Mouse (Mus musculus): Measurements from ENCODE around the gene Antxr1. TPM values are rescaled to one million over a fixed set of nuclear protein-coding genes. Genes with fewer than 3 reads are reported as not detected.

The Antxr1 gene
- polyA plus RNA-seq, 1 experiment from 2014 or later: 2.7 TPM

DNA sequence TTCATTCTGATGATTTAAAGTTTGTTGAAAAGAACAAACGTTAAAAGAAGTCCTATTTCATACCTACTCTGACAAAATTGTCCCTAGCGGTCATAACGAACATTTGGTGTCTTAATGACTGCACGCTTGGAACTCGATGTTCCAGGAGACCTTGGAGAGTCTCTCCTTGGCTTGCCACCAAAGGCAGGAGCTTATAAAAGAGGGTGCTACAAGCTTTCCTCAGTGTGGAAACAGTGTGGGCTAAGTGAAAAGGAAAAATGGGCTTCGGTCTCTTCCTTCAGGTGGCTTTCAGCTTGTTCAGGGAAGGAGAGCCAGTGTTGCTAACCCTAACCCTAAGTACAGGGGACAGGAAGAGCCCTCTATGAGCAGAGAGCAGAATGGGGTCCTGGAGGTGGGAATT is 164.7 kb downstream of the Antxr1 start:
- ATAC-seq: no peak
- no peaks in the 10 kb centered on the region for H3K36me3 ChIP-seq (ENCODE audit: control insufficient read depth, insufficient read depth, low read length)
- H3K27ac ChIP-seq (ENCODE audit: low read length): no peak overlapping the region
- H3K4me3 ChIP-seq (ENCODE audit: low read depth, low read length): no peak overlapping the region
- no peaks in the 10 kb centered on the region for H3K9me3 ChIP-seq (replicated peaks; ENCODE audit: control insufficient read depth, low read length, poor library complexity, severe bottlenecking)
- H3K4me1 ChIP-seq (ENCODE audit: control insufficient read depth, insufficient read depth, low read length): peaks cover 10% of the 10 kb centered on the region
- H3K9ac ChIP-seq (ENCODE audit: low read depth, low read length): no peak overlapping the region
- H3K4me2 ChIP-seq (ENCODE audit: low read length): no peak overlapping the region
- H3K27me3 ChIP-seq (ENCODE audit: control insufficient read depth, insufficient read depth, low read depth, low read length): no peaks in the 10 kb centered on the region
- WGBS: 92% methylated on average over 6 of the region's 6 CpGs

DNA sequence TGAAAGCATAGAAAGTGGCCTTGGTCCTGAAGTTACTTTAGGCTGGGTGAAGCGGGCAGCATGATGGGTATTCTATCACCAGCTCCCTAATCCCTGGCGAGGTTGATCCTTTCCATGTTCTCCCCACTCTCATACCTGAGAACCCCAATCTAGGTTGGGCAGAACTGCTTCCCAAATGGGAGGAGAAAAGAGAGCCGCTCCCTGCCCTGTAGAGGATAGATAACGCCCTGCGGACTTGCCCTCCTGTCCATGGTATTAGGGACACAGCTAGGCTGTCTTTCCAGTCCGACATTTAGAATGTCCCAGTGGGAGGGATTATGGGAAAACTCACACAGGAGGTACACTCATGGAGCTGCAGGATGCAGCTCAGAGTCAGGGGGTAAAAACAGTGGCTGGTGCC is 165.3 kb downstream of the Antxr1 start:
- no peaks in the 10 kb centered on the region for H3K9me3 ChIP-seq (replicated peaks; ENCODE audit: control insufficient read depth, low read length, poor library complexity, severe bottlenecking)
- no peaks in the 10 kb centered on the region for H3K27me3 ChIP-seq (ENCODE audit: control insufficient read depth, insufficient read depth, low read depth, low read length)
- no peak overlapping the region for H3K4me2 ChIP-seq (ENCODE audit: low read length)
- no peak for ATAC-seq
- H3K36me3 ChIP-seq (ENCODE audit: control insufficient read depth, insufficient read depth, low read length): no peaks in the 10 kb centered on the region
- 91% methylated on average over 6 of the region's 6 CpGs for WGBS
- no peak overlapping the region for H3K4me3 ChIP-seq (ENCODE audit: low read depth, low read length)
- no peak overlapping the region for H3K27ac ChIP-seq (ENCODE audit: low read length)
- no peak overlapping the region for H3K9ac ChIP-seq (ENCODE audit: low read depth, low read length)
- peaks cover 16% of the 10 kb centered on the region for H3K4me1 ChIP-seq (ENCODE audit: control insufficient read depth, insufficient read depth, low read length)

GRCm38 (mm10) chr6:87168021-87168420 is 167.6 kb downstream of the Antxr1 start:
- no peak for ATAC-seq
- no peaks in the 10 kb centered on the region for H3K36me3 ChIP-seq (ENCODE audit: control insufficient read depth, insufficient read depth, low read length)
- WGBS: 97% methylated on average over 9 of the region's 9 CpGs

DNA sequence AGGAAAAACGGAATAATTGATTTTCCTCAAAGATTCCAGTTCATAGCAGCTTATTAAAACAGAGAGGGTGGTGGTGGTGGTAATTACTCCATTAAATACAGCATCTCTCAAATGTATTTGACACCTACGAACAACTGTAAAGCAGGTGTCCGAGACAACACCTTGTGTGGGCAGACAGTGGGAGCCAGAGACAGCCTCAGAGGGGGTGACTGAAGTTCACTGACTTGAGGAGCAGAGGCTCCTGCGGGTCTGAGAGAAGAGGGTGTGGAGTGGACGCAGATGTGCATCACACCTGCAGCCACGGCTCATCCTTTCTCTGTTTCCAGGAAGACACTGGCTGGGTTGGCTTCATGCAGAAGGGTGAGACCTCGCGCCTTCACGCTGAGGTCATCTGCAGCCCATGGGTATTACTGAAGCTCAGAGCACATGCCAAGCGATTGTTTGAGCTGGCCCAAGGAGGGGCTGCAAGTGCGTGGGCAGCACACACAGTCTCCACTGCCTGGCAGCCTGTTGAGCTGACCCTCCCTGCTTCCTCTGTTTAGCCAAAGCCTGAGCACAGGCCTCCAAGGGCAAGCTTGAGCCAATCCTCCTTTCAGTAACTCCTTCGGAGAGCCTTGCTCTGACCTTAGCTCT is 168.8 kb downstream of the Antxr1 start:
- peak; percentile 36; the same call in 1 of the 2 replicates for ATAC-seq
- Histone ChIP-seq H3K36me3 (ENCODE audit: control insufficient read depth, insufficient read depth, low read length) (no peaks in the 10 kb centered on the region), H3K9ac (ENCODE audit: low read depth, low read length) (no peak overlapping the region), H3K4me3 (ENCODE audit: low read depth, low read length) (no peak overlapping the region), H3K27me3 (ENCODE audit: control insufficient read depth, insufficient read depth, low read depth, low read length) (no peaks in the 10 kb centered on the region), H3K9me3 (replicated peaks; ENCODE audit: control insufficient read depth, low read length, poor library complexity, severe bottlenecking) (no peaks in the 10 kb centered on the region), H3K4me2 (ENCODE audit: low read length) (no peak overlapping the region), H3K27ac (ENCODE audit: low read length) (no peak overlapping the region), H3K4me1 (ENCODE audit: control insufficient read depth, insufficient read depth, low read length) (peaks cover 16% of the 10 kb centered on the region)
- WGBS: 80% methylated on average over 12 of the region's 12 CpGs

More at GRCm38 (mm10) chr6:87168021-87168420, 167.6 kb downstream of the Antxr1 start:
- Histone ChIP-seq H3K4me3 (ENCODE audit: low read depth, low read length) (no peak overlapping the region), H3K9me3 (replicated peaks; ENCODE audit: control insufficient read depth, low read length, poor library complexity, severe bottlenecking) (no peaks in the 10 kb centered on the region), H3K9ac (ENCODE audit: low read depth, low read length) (no peak overlapping the region), H3K27me3 (ENCODE audit: control insufficient read depth, insufficient read depth, low read depth, low read length) (no peaks in the 10 kb centered on the region), H3K4me2 (ENCODE audit: low read length) (no peak overlapping the region), H3K27ac (ENCODE audit: low read length) (no peak overlapping the region), H3K4me1 (ENCODE audit: control insufficient read depth, insufficient read depth, low read length) (peaks cover 16% of the 10 kb centered on the region)

DNA sequence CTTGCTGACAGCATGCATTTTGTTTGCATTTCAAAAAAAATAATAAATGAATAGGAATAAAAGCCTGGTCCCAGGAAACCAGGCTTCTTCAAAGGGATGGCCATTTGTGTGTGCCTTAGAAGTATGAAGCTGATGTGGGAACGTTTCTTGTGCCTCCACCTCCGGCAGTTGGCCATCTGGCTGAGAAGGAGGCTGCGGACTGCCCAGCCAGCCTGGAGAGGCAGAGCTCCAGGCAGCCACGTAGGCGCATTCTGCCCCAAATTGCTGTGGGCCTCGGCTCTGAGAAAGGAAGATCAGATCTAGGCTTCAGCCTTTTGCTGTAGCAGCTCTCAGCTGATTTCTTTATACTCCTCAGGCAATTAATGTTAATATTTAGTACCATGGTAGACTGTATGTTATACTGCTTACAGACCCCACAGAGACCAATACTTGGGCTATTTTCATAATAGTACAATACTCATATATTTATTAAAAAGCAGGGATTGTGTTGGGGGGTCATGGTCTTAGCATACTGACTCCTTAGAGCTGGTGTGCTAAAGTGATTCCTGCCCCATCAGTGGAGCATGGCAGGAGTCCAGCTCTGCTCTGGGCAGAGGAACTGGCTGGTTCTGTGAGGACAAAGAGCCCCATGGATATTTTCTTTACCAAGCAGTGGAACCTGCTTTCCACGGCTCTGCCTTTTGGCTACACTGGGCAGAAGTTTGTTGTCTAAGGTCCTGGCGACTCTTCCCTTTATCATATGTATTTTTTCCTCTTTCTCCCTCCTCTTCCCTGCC is 169.9 kb downstream of the Antxr1 start:
- H3K9ac ChIP-seq (ENCODE audit: low read depth, low read length): no peak overlapping the region
- no peaks in the 10 kb centered on the region for H3K9me3 ChIP-seq (replicated peaks; ENCODE audit: control insufficient read depth, low read length, poor library complexity, severe bottlenecking)
- peaks cover 16% of the 10 kb centered on the region for H3K4me1 ChIP-seq (ENCODE audit: control insufficient read depth, insufficient read depth, low read length)
- H3K4me3 ChIP-seq (ENCODE audit: low read depth, low read length): no peak overlapping the region
- no peak overlapping the region for H3K4me2 ChIP-seq (ENCODE audit: low read length)
- 48% methylated on average over 8 of the region's 8 CpGs for WGBS
- no peaks in the 10 kb centered on the region for H3K27me3 ChIP-seq (ENCODE audit: control insufficient read depth, insufficient read depth, low read depth, low read length)
- peak overlapping the region; percentile 23; the same call in 1 of the 2 replicates for H3K27ac ChIP-seq (ENCODE audit: low read length)
- no peaks in the 10 kb centered on the region for H3K36me3 ChIP-seq (ENCODE audit: control insufficient read depth, insufficient read depth, low read length)
- no peak for ATAC-seq

DNA sequence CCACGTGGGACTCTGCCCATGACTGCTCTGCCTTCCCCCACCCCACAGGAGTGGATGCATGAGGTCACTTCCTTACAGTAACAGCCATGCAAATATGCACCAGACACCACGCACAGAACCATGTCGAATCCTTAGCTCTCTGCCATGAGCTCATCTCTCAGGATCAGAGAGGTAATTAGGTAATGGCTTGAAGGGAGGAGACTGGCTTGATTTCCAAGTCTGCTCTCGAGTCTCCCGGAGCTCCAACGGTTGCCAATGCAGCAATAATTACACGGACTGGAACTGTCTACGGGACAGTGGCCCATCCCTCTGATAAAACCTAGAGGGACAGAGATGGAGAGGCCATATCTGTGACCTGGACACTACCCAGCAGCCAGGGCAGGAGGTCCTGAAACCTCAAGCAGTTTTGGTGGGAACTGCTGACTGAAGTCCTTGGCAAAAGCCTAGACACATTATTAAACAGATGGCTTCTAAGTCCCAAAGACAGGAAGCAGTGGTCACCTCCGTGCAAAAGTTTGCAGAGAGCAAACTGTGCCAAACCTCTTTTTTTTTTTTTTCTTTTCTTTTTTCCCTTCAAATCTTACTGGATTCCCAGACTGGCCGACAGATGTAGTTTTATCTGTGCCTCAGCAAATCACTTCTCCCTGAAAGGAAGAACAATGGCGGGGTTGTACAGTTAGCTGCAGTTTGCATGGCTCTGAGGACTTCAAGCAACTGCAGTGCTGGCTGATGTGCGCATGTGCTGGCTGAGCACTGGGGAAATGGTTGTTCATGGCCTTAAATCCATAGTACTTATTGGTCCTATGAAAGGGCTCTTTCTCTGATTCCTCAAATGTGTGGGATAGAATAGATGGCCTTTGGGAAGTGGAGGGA is 174.0 kb downstream of the Antxr1 start:
- no peak overlapping the region for H3K4me2 ChIP-seq (ENCODE audit: low read length)
- no peaks in the 10 kb centered on the region for H3K27me3 ChIP-seq (ENCODE audit: control insufficient read depth, insufficient read depth, low read depth, low read length)
- H3K4me3 ChIP-seq (ENCODE audit: low read depth, low read length): no peak overlapping the region
- WGBS: 72% methylated on average over 12 of the region's 12 CpGs
- H3K4me1 ChIP-seq (ENCODE audit: control insufficient read depth, insufficient read depth, low read length): peaks cover 13% of the 10 kb centered on the region
- H3K36me3 ChIP-seq (ENCODE audit: control insufficient read depth, insufficient read depth, low read length): no peaks in the 10 kb centered on the region
- ATAC-seq: no peak
- no peaks in the 10 kb centered on the region for H3K9me3 ChIP-seq (replicated peaks; ENCODE audit: control insufficient read depth, low read length, poor library complexity, severe bottlenecking)
- no peak overlapping the region for H3K9ac ChIP-seq (ENCODE audit: low read depth, low read length)
- no peak overlapping the region for H3K27ac ChIP-seq (ENCODE audit: low read length)

DNA sequence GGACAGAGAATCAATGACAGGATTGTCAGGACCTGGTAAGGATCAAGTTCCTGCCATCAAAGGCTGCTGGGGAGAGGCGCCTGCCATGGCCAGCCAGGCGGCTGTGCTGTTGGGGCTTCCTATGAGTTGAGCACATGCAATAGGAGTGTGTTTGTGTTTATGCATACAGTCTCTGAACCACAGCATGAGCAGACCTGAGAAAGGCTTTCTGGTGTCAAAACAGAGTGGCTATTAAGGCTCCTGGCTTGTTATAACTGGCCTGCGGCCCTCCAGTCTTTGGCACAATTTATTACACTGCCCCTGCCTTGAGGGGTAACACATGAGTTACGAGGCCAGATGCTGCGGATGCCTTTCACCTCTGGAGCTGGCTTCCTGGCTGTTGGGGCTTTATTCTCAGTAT is 175.4 kb downstream of the Antxr1 start:
- no peak overlapping the region for H3K27ac ChIP-seq (ENCODE audit: low read length)
- 92% methylated on average over 5 of the region's 5 CpGs for WGBS
- no peaks in the 10 kb centered on the region for H3K36me3 ChIP-seq (ENCODE audit: control insufficient read depth, insufficient read depth, low read length)
- no peaks in the 10 kb centered on the region for H3K9me3 ChIP-seq (replicated peaks; ENCODE audit: control insufficient read depth, low read length, poor library complexity, severe bottlenecking)
- no peak overlapping the region for H3K4me2 ChIP-seq (ENCODE audit: low read length)
- H3K4me3 ChIP-seq (ENCODE audit: low read depth, low read length): no peak overlapping the region
- H3K9ac ChIP-seq (ENCODE audit: low read depth, low read length): no peak overlapping the region
- ATAC-seq: no peak
- no peaks in the 10 kb centered on the region for H3K27me3 ChIP-seq (ENCODE audit: control insufficient read depth, insufficient read depth, low read depth, low read length)
- no peaks in the 10 kb centered on the region for H3K4me1 ChIP-seq (ENCODE audit: control insufficient read depth, insufficient read depth, low read length)

DNA sequence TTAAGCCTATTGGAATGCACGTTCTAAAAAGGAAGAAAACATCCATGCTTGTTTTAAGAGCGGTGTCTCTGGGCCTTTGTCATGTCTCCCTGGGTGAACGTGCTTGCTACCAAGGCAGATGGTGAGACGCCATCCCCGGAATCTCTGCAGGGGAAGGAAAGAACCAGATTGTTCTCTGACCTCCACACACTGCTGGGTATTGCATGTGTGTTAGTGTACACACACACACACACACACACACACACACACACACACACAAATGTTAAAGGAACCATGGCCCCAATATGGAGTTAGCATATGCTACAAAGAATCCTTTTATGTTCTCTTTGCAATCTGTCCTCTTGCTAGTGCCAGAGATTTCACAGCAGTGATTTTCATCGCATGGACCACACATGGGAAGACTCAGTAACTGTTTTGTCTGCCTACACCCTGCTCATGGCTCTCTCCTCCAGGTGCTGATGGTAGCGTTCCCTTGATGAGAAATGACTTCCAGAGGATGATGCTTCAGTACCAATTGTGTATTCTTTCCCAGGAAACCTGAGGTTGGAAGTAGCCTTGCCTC is 177.5 kb downstream of the Antxr1 start:
- WGBS: 79% methylated on average over 7 of the region's 7 CpGs
- H3K36me3 ChIP-seq (ENCODE audit: control insufficient read depth, insufficient read depth, low read length): no peaks in the 10 kb centered on the region
- H3K4me2 ChIP-seq (ENCODE audit: low read length): no peak overlapping the region
- no peaks in the 10 kb centered on the region for H3K9me3 ChIP-seq (replicated peaks; ENCODE audit: control insufficient read depth, low read length, poor library complexity, severe bottlenecking)
- no peak overlapping the region for H3K27ac ChIP-seq (ENCODE audit: low read length)
- H3K27me3 ChIP-seq (ENCODE audit: control insufficient read depth, insufficient read depth, low read depth, low read length): no peaks in the 10 kb centered on the region
- H3K4me3 ChIP-seq (ENCODE audit: low read depth, low read length): no peak overlapping the region
- H3K4me1 ChIP-seq (ENCODE audit: control insufficient read depth, insufficient read depth, low read length): no peaks in the 10 kb centered on the region
- no peak for ATAC-seq
- H3K9ac ChIP-seq (ENCODE audit: low read depth, low read length): no peak overlapping the region
